Mouse (Mus musculus): ENCODE measurements around the gene Abhd17c.
A peak's percentile ranks its signal among the peaks of the same experiment; 100 is the strongest.
"Not testable (repeated sequence)": the region's sequence is repeated elsewhere in the genome, so short reads cannot be mapped to it uniquely, and the experiment has no call there.

The Abhd17c gene

GRCm38 (mm10) chr7:84152821-84153220 lies 1.1 kb upstream of the Abhd17c start:
- DNase-seq (ENCODE audit: low read depth, low spot score) = no peak

DNA sequence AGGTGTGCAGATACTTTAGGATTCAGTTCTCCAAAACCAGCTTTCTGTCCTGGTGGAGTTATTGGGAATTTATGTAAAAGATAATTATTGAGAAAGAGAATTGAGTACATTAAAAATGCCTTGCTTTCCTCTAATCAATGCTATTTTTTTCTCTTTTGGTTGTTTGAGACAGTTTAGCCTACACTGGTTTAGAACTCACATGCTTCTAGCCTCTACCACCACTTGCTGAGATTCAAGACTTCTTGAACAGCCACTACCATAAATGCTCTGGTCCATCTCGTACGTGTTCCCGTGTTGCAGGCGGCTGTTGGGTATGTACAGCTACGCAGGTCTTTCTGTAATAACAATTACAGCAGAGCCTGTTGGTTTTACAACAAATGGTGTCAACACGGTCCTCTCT lies 681 bp upstream of the Abhd17c start:
- no peak for DNase-seq (ENCODE audit: low read depth, low spot score)

- peak; percentile 81 for DNase-seq (ENCODE audit: low read depth, low spot score)
Measured at GRCm38 (mm10) chr7:84151960-84152334, 254 bp upstream of the Abhd17c start.

DNA sequence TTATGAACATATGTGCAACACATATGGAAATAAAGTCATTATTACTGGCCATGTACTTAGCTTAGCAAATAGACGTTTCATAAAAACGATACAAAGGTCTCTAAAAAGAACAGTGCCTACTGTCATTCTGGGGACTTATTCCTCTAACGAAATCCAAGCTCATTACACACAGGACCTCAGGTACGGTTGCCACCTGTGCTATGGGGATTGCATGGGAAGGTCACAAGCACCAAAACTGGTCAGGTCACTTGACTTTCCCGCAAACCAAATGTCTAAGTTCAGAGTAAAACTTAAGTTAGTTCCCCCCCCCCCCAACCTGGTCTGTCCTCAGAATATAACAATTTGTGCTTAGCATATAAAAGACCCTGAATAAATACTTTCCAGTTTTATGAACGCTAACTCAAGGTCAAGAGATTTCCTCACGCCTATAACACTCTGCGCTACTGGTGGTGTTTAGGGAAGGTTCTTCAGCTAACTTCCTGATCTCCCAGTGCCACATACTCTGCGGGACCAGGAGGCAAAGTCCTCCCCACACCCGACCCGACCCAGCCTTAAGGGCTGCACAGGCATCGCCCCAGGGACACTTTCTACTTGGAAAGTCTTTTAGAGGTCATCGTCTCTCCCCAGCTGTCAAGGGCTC lies 1.2 kb downstream of the Abhd17c start:
- DNase-seq (ENCODE audit: low read depth, low spot score) = no peak

DNA sequence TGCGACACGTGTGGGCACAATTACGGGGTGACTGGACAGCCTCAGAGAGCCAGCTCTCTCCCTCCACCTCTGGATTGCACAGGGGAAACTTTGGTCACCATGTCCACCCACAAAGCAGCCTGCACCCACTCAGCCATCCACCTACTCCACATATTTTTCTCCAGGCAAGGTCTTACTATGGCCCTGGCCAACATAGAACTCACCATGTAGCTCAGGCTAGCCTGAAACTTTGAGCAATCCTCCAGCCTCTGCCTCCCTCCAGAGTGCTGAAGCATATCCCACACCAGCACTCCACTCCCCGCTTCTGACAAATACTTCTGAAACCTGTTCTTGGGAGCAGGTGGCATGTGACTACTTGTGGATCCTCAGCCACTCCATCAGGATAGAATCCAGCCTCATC lies 1.9 kb downstream of the Abhd17c start:
- DNase-seq (ENCODE audit: low read depth, low spot score) = no peak

DNA sequence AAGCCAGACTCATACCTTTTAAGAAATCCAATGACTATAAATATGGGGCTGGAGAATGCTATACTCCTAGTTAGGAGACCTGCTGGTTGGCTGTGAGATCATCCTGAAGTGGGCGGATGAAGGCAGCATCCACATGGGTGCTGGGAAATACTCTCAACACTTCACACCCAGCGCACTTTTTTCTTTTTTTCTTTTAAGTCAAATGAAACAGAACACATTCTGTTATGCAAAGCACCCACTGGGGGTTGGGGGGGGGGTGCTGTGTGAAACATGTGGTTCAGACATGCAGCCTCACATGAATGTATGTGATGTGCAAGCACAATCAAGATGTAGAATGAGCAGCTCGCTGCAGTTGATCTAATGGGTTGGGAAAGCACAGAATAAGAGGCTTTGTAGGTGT lies 2.8 kb downstream of the Abhd17c start:
- no peak for DNase-seq (ENCODE audit: low read depth, low spot score)

DNA sequence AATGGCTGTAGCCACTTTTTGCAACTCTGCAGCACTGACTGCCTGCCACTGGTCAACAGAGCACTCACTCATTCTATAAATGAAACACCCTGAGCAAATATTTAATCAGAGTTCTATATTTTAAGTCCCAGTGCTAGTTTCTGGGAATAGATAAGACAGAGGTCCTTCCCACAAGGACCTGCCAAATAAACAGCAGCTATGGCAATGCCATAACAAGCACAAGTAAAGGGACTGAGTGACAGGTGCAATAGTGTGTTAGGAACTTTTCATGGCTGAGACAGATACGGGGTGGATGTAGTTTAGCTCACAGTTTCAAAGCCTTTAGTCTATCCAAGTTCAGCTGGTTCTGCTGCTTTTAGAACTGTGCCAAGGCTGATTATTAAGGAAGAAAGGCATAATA lies 3.9 kb downstream of the Abhd17c start:
- no peak for DNase-seq (ENCODE audit: low read depth, low spot score)

GRCm38 (mm10) chr7:84145633-84146032 lies 6.1 kb downstream of the Abhd17c start:
- no peak for DNase-seq (ENCODE audit: low read depth, low spot score)

- DNase-seq (ENCODE audit: low read depth, low spot score) = no peak
Measured at GRCm38 (mm10) chr7:84142736-84143473, 8.8 kb downstream of the Abhd17c start.

DNA sequence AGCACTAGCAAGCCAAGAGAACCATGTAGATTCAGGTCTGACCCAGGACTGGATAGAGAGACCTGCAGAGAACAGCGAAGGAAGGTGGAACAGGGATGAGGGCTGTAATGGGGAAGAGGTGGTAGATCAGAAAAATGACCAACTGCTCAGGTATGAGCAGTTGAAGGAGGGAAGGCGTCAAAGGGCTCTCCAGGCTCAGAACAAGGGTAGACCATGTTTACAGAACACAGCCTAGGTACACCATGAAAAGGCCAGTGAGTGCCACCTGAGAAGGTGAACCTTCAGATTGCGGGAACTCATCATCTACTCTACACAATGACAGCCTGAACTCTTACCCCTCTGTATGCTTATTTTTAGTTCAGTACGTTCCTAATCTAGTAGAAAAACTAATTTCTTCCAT lies 9.5 kb downstream of the Abhd17c start:
- DNase-seq (ENCODE audit: low read depth, low spot score) = no peak

- no peak for DNase-seq (ENCODE audit: low read depth, low spot score)
Measured at GRCm38 (mm10) chr7:84139566-84139965, 12.1 kb downstream of the Abhd17c start.

- DNase-seq (ENCODE audit: low read depth, low spot score) = no peak
Measured at GRCm38 (mm10) chr7:84138731-84139130, 13.0 kb downstream of the Abhd17c start.

DNA sequence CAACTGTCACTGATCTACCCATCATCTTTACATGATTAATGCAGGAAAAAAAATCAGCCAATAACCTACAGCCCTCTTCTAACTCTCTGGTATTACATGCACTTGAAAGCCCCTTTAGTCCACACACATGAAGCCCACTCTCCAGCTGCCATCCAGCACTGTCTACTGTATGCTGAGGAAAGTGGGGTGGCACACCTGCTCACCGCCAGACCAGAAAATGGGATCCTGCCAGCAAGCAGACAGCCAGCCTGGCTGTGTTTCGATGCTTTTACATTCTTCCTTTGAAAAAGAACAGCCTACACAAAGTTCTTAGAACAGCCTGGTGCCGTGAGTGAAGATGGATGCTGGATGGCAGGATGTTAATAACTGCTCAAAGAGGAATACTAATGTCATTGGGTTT lies 13.9 kb downstream of the Abhd17c start:
- no peak for DNase-seq (ENCODE audit: low read depth, low spot score)

- no peak for DNase-seq (ENCODE audit: low read depth, low spot score)
Measured at GRCm38 (mm10) chr7:84135799-84136700, 15.6 kb downstream of the Abhd17c start.

DNA sequence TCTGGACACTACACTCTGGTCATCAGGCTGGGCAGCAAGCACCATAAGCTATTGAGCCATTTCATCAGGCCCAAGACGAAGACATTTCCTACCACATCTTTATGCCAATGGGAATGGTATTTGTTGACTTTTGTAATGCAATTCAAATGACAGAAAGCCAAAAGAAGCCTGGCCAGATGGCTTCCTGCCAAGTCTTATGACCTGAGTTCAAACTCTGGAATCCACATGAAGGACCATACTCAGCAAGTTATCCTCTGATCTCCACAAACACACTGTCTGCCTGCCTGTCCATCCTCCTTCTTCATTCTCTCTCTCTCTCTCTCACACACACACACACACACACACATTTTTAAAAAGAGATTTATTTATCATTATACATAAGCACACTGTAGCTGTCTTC lies 19.0 kb downstream of the Abhd17c start:
- DNase-seq (ENCODE audit: low read depth, low spot score) = no peak

DNA sequence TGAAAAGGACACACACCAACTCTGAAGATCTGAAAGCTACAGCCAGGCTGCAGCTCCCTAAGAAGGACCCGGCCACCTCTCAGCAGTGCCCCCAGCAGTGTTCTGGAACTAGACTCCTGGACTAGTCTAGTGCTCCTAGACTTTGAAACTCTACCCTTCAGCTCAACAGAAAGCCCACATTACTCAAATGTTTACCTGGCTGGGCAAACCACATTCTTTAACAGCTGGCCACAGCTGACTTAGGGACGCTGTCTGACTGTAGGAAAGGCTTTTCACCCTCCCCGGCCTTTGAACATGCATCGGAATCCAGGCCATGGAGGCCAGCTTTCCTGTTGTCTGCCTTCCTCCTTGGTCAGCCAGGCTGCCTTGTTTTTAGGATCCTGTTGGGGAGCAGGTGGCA lies 20.0 kb downstream of the Abhd17c start:
- DNase-seq (ENCODE audit: low read depth, low spot score) = no peak

DNA sequence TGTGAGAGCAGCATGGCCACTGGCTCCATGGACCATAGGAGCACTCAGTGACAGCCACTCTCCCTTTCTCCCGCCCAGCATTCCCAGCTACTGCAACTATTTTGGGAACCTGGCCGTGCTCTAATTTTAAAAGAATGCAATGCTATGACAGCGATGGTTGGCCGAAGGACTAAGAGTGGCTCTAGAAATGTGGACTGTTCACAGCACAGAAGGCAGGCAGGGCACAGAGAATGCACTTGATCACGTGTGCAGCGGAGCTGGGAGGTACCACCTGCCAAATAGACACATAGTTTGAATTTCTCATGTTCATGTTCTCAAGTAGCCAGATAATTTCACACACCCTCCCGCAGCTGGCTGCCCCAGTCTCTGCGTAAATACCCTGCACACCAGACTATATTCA lies 23.0 kb downstream of the Abhd17c start:
- DNase-seq (ENCODE audit: low read depth, low spot score) = no peak

DNA sequence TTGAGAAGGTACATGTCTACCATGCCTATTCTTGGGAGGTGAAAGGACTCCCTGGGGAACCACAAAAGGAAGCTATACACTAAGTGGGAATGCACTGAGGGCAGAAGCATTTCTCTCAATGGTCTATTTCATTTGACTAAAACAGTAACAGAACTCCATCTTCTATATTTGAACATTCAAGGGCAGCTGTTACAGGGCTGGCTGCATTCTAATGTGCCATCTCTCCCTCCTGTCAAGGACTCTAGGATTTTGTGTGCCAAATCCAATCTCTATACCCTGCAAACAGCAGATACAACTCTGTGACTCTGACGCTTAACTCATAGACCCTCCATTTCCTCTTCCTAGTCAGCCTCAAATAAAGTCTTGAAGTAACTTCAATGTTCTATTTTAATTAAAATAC lies 26.0 kb downstream of the Abhd17c start:
- DNase-seq (ENCODE audit: low read depth, low spot score) = no peak

- DNase-seq (ENCODE audit: low read depth, low spot score) = not testable (repeated sequence)
Measured at GRCm38 (mm10) chr7:84123651-84124050, 28.0 kb downstream of the Abhd17c start.

DNA sequence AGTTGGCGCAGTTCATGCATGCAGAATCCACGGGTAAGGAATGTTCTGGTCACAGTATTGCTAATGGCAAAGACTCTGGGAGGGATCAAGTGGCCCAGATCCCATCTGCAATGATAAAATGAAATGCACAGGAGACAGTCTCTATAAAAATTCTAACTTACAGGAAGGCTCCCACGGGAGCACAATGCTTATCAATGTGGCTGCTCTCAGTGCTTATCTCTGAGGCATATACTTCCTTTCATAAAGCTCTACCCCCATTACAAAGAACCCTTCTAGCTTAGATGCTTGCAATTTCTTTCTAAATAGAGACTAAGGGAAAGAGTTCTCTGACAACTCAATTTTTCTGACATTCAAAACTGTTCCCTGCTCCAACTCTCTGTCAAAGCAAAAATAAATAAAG lies 29.9 kb downstream of the Abhd17c start:
- no peak for DNase-seq (ENCODE audit: low read depth, low spot score)

GRCm38 (mm10) chr7:84120142-84120760 lies 31.4 kb downstream of the Abhd17c start:
- no peak for DNase-seq (ENCODE audit: low read depth, low spot score)
